Mouse (Mus musculus) MEL (cell line): ENCODE data around the gene Slc29a4. TPM values are rescaled to one million over a fixed set of nuclear protein-coding genes. Genes with fewer than 3 reads are reported as not detected.

Source experiments
- DNase-seq: peaks from one replicate; pipeline ENCODE4 v3.0.0; 2011; ENCODE audit warnings: low read depth, low spot score
- H3K27ac ChIP-seq: 2 replicates; pipeline ENCODE4 v1.5.1; 2012; ENCODE audit warnings: low read depth, mild to moderate bottlenecking, control low read depth, low read length, moderate library complexity; ENCODE audit not compliant: control insufficient read depth
- H3K27me3 ChIP-seq, 2 experiments: fragments of 150-350 bp in 1 of 2; sonication (generic) in 1 of 2; 2 replicates each; pipeline ENCODE4 v1.6.1; 2012; ENCODE audit warnings: low read length in 2 of 2, mild to moderate bottlenecking in 2 of 2, improper control_type of control experiment in 1 of 2, moderate library complexity in 1 of 2; ENCODE audit not compliant: insufficient read depth in 2 of 2, control insufficient read depth in 1 of 2
- H3K36me3 ChIP-seq, 2 experiments: 2 replicates each; pipeline ENCODE4 v1.6.1; 2012 to 2014; ENCODE audit warnings: low read length in 2 of 2, improper control_type of control experiment in 1 of 2, inconsistent platforms in 1 of 2, mild to moderate bottlenecking in 1 of 2; ENCODE audit not compliant: insufficient read depth in 2 of 2, control insufficient read depth in 1 of 2
- H3K4me1 ChIP-seq, 2 experiments: fragments of 150-350 bp in 1 of 2; sonication (generic) in 1 of 2; 2 replicates each; pipeline ENCODE4 v1.6.1; 2012; ENCODE audit warnings: low read length in 2 of 2, improper control_type of control experiment in 1 of 2, mild to moderate bottlenecking in 1 of 2; ENCODE audit not compliant: insufficient read depth in 2 of 2, control insufficient read depth in 1 of 2
- H3K4me3 ChIP-seq, 2 experiments: fragments of 150-350 bp in 1 of 2; sonication (generic) in 1 of 2; 2 replicates each; pipeline ENCODE4 v1.5.1; 2012; ENCODE audit warnings: low read depth in 2 of 2, low read length in 2 of 2, mild to moderate bottlenecking in 2 of 2, moderate library complexity in 2 of 2, control low read depth in 1 of 2, improper control_type of control experiment in 1 of 2; ENCODE audit not compliant: control insufficient read depth in 1 of 2, insufficient read depth in 1 of 2
- H3K79me2 ChIP-seq: 2 replicates; pipeline ENCODE4 v1.6.1; 2012; ENCODE audit warnings: mild to moderate bottlenecking, low read length, moderate library complexity; ENCODE audit not compliant: control insufficient read depth, poor library complexity, insufficient read depth
- H3K9ac ChIP-seq: 2 replicates; pipeline ENCODE4 v1.6.1; 2012; ENCODE audit warnings: low read depth, mild to moderate bottlenecking, control low read depth, low read length, moderate library complexity; ENCODE audit not compliant: control insufficient read depth, poor library complexity, severe bottlenecking
- H3K9me3 ChIP-seq: fragments of 150-350 bp; sonication (generic); replicated peaks from 2 replicates; pipeline ENCODE4 v1.6.1; 2012; ENCODE audit warnings: mild to moderate bottlenecking, low read length, improper control_type of control experiment, moderate library complexity; ENCODE audit not compliant: insufficient read depth
- GATA1 ChIP-seq: IDR thresholded peaks from 2 replicates; pipeline ENCODE4 v1.6.1; 2011; ENCODE audit warnings: low read depth, low read length, improper control_type of control experiment
- KAT2A ChIP-seq: conservative IDR thresholded peaks from 2 replicates; pipeline ENCODE4 v1.6.1; 2012; ENCODE audit warnings: low read depth, low read length, improper control_type of control experiment, inconsistent platforms
- MYB ChIP-seq: IDR thresholded peaks from 2 replicates; pipeline ENCODE4 v1.6.1; 2011; ENCODE audit warnings: mild to moderate bottlenecking, low read depth, low read length, improper control_type of control experiment
- MYC ChIP-seq: IDR thresholded peaks from 2 replicates; pipeline ENCODE4 v1.6.1; 2011; ENCODE audit warnings: low read depth, mild to moderate bottlenecking, low read length, improper control_type of control experiment, moderate library complexity
- NELFE ChIP-seq: IDR thresholded peaks from 2 replicates; pipeline ENCODE4 v1.6.1; 2011; ENCODE audit warnings: low read depth, low read length, improper control_type of control experiment
- NRF1 ChIP-seq: IDR thresholded peaks from 2 replicates; pipeline ENCODE4 v1.6.1; 2014; ENCODE audit warnings: low read depth, mild to moderate bottlenecking, inconsistent platforms, low read length, improper control_type of control experiment, moderate library complexity; ENCODE audit not compliant: poor library complexity, insufficient read depth, severe bottlenecking
- TCF12 ChIP-seq: IDR thresholded peaks from 2 replicates; pipeline ENCODE4 v1.6.1; 2014; ENCODE audit warnings: low read depth, mild to moderate bottlenecking, inconsistent platforms, low read length, improper control_type of control experiment, moderate library complexity
- UBTF ChIP-seq: IDR thresholded peaks from 2 replicates; pipeline ENCODE4 v1.6.1; 2012; ENCODE audit warnings: low read depth, mild to moderate bottlenecking, inconsistent platforms, low read length, improper control_type of control experiment, moderate library complexity, borderline replicate concordance; ENCODE audit not compliant: insufficient read depth
- USF1 ChIP-seq: IDR thresholded peaks from 2 replicates; pipeline ENCODE4 v1.6.1; 2014; ENCODE audit warnings: low read depth, mild to moderate bottlenecking, inconsistent platforms, low read length, improper control_type of control experiment, moderate library complexity
- USF2 ChIP-seq, 2 experiments: IDR thresholded peaks; 2 replicates each; pipeline ENCODE4 v1.6.1; 2011 to 2012; ENCODE audit warnings: improper control_type of control experiment in 2 of 2, low read length in 2 of 2, borderline replicate concordance in 1 of 2, inconsistent platforms in 1 of 2, low read depth in 1 of 2, mild to moderate bottlenecking in 1 of 2; ENCODE audit not compliant: insufficient read depth in 1 of 2
- polyA plus RNA-seq, 2 experiments: library from polyadenylated mRNA; stranded (reverse) in 1 of 2; unstranded in 1 of 2; fragments of >175 nt in 1 of 2; fragments of >200 nt in 1 of 2; gene quantifications; 2 replicates each; pipeline versions ENCODE4 v1.2.1 to v1.2.4; 2012; ENCODE audit warnings: low replicate concordance in 2 of 2, low read depth in 1 of 2; ENCODE audit not compliant: insufficient read length in 2 of 2, insufficient read depth in 1 of 2, missing spikeins in 1 of 2
- total RNA-seq: library from RNA; depleted of rRNA; stranded (reverse); fragments of 300-350 nt; gene quantifications from 2 replicates; pipeline ENCODE4 v1.2.3, GENCODE M21; 2012

Gene Slc29a4
- total and polyA plus RNA-seq, 3 experiments = not detected

DNA sequence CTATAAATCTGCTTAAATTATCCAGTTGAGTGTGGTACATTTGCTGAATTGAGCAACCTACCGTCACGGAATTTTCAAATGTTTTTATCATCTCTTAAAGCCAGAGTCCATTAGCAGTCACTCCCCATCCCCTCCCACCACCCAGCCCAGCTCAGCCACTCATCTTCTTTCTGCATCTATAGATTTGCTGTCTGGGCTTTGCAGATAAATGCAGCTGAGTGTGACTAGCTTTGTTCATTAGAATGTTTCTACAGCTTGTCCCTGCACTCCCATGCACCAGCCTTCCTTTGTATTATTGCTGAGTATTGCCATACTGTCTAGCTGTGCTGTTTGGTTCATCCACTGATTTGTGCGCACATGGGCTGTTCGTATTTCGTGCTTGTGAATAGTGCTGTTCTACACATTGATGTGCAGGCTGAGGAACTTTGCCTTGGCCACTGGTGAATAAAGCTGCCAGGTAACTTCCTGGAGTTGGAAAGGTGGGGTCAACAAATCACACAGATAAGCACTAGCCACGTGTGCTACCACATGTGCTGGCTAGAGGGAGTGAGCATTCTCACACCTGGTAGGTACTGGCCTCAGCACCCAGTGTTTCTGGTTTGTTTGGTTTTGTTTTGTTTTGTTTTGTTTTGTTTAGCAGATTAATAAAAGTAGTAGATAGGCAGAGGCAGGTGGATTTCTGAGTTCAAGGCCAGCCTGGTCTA, 41.4 kb upstream of the Slc29a4 start (continued):
- TF ChIP-seq KAT2A (peak; percentile 20; the same call in 1 of the 2 replicates), GATA1 (peak; percentile 89), UBTF (no peak)

DNA sequence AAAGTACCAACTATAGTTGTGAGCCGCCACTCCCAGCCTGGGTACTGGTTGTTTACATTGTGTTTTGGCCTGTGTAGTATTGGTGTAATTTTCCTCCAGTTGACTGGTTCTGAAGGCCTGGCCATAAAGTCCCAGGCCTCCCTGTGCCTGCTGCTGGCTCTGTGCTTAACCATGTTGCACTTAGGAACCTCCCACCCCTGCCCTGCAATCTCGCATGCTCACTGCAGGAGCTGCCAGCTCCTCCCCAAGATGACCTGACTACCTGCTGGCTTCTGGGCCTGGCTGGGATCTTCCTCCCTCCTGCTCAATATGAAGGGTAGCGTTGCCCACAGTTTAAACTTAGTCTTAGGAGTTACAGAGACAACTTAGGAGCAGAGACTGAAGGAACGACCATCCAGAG, 40.0 kb upstream of the Slc29a4 start:
- TF ChIP-seq KAT2A (no peak), GATA1 (no peak), USF1 (no peak)
- Histone ChIP-seq H3K36me3 (peaks cover 2 to 30% of the 10 kb centered on the region in 2 experiments), H3K4me1 (peaks cover 15 to 28% of the 10 kb centered on the region in 2 experiments), H3K27me3 (no peaks in the 10 kb centered on the region), H3K79me2 (peaks cover 4% of the 10 kb centered on the region; the same call in 1 of the 2 replicates), H3K9ac (no peak overlapping the region), H3K9me3 (no peaks in the 10 kb centered on the region), H3K4me3 (no peak overlapping the region), H3K27ac (no peak overlapping the region)
- DNase-seq = no peak

DNA sequence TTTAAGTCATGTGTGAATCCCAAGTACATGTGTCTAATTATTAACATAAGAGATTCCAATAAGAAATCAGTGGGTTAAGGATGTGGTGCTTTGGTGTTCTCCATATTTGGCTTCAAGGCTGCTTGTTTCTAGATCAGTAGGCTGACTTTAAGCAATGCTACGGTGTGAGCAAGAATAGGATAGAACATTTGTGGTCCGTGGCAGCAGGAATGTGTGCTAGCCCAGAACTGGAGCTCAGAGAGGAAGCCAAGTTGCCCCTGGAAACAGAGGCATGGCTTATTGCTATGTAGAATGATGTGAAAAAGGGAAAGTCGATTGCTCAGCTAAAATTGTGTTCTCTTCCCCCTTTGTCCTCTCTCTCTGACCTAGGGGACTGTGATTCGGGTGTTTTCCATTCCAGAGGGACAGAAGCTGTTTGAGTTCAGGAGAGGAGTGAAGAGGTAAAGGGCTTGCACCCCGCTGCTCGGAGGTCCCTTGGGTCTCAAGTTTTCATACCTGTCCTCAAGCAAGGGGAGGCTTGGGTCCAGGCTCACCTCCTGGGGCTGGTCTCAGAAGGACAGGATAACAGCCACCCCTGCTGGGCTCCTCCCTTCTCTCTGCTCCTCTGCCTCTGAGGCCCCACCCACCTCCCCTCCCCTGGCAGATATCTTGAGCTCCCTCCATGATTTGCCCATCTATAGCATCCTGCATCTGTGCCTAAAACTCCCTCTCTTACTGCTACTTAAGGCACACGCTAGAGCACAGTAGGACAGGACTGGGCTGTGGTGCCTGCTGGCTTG, 31.5 kb upstream of the Slc29a4 start:
- Histone ChIP-seq H3K9me3 (no peaks in the 10 kb centered on the region), H3K36me3 (peaks cover 0 to 8% of the 10 kb centered on the region in 2 experiments; a peak in 2 of 4 replicates), H3K4me3 (no peak overlapping the region), H3K9ac (no peak overlapping the region), H3K27ac (no peak overlapping the region), H3K27me3 (no peaks in the 10 kb centered on the region), H3K79me2 (no peaks in the 10 kb centered on the region), H3K4me1 (no peaks in the 10 kb centered on the region)
- no peak for TF ChIP-seq NELFE
- no peak for TF ChIP-seq NRF1
- no peak for TF ChIP-seq MYC
- TF ChIP-seq TCF12 = no peak
- no peak for TF ChIP-seq USF2 (IDR thresholded peaks at IDR 0.05; ENCODE audit: borderline replicate concordance in 1 of 2, insufficient read depth in 1 of 2, low read depth in 1 of 2, low read length in 2 of 2)
- no peak for TF ChIP-seq MYB
- no peak for TF ChIP-seq USF1
- TF ChIP-seq UBTF = no peak
- no peak for DNase-seq
